Mouse (Mus musculus) lung, postnatal 0 days (tissue): ENCODE data around the gene Erc1. TPM values are rescaled to one million over a fixed set of nuclear protein-coding genes. Genes with fewer than 3 reads are reported as not detected.
A peak's percentile ranks its signal among the peaks of the same experiment; 100 is the strongest.

Source experiments
- ATAC-seq: fragments of 200-750 bp; cut with Nextera tagmentation; 2 replicates; pipeline ENCODE4 v1.8.0; 2017; ENCODE audit warnings: moderate library complexity
- DNase-seq: peaks from one replicate; pipeline ENCODE4 v3.0.0-alpha.2; 2016; ENCODE audit warnings: low spot score
- H3K27ac ChIP-seq: fragments of 300-500 bp; sonication (generic); 2 replicates; pipeline ENCODE4 v1.5.1; 2014; ENCODE audit warnings: antibody characterized with exemption, mild to moderate bottlenecking, low read length, mixed read lengths
- H3K27me3 ChIP-seq: fragments of 300-500 bp; sonication (generic); replicated peaks from 2 replicates; pipeline ENCODE4 v1.6.1; 2014; ENCODE audit warnings: low read length, mixed read lengths; ENCODE audit not compliant: insufficient read depth
- H3K36me3 ChIP-seq: fragments of 300-500 bp; sonication (generic); 2 replicates; pipeline ENCODE4 v1.6.1; 2014; ENCODE audit warnings: low read length, mixed read lengths; ENCODE audit not compliant: insufficient read depth
- H3K4me1 ChIP-seq: fragments of 300-500 bp; sonication (generic); 2 replicates; pipeline ENCODE4 v1.6.1; 2014; ENCODE audit warnings: antibody characterized with exemption, low read depth, low read length, mixed read lengths; ENCODE audit not compliant: insufficient read depth
- H3K4me2 ChIP-seq: fragments of 300-500 bp; sonication (generic); replicated peaks from 2 replicates; pipeline ENCODE4 v1.6.1; 2014; ENCODE audit warnings: low read depth, mild to moderate bottlenecking, low read length, moderate library complexity, mixed read lengths
- H3K4me3 ChIP-seq: fragments of 300-500 bp; sonication (generic); 2 replicates; pipeline ENCODE4 v1.5.1; 2014; ENCODE audit warnings: low read depth, low read length
- H3K9ac ChIP-seq: fragments of 300-500 bp; sonication (generic); replicated peaks from 2 replicates; pipeline ENCODE4 v1.6.1; 2014; ENCODE audit warnings: low read depth, mild to moderate bottlenecking
- H3K9me3 ChIP-seq: fragments of 300-500 bp; sonication (generic); 2 replicates; pipeline ENCODE4 v1.6.1; 2016; ENCODE audit warnings: low read length, mixed read lengths
- CTCF ChIP-seq: IDR thresholded peaks from 2 replicates; pipeline ENCODE4 v1.5.1; 2016; ENCODE audit warnings: antibody characterized with exemption, mild to moderate bottlenecking
- EP300 ChIP-seq: IDR thresholded peaks from 2 replicates; pipeline ENCODE4 v1.6.1; 2016; ENCODE audit warnings: antibody characterized with exemption, mild to moderate bottlenecking, control low read depth
- WGBS: fragments of 180-500 bp; shearing (Covaris S2); extraction: QIAGEN DNeasy Blood & Tissue Kit; methylation state at CpG from one replicate; pipeline ENCODE4 v1.1.7; 2014; 5-methylcytosine and 5-hydroxymethylcytosine counted together
- polyA plus RNA-seq: library from polyadenylated mRNA; unstranded; fragments of >200 nt; fragmentation: Nextera tagmentation; extraction: Ambion mirVana; gene quantifications from 2 replicates; pipeline ENCODE4 v1.2.1, GENCODE M21; 2015

The Erc1 gene
- polyA plus RNA-seq, 1 experiment from 2014 or later, result 9.9 TPM

- Histone ChIP-seq H3K4me3 (no peak overlapping the region), H3K36me3 (no peaks in the 10 kb centered on the region), H3K27ac (no peak overlapping the region), H3K9ac (no peak overlapping the region), H3K9me3 (no peaks in the 10 kb centered on the region), H3K4me1 (no peaks in the 10 kb centered on the region), H3K27me3 (no peaks in the 10 kb centered on the region), H3K4me2 (no peak overlapping the region)
- 90% methylated on average over 4 of the region's 4 CpGs for WGBS
- no peak for DNase-seq
- TF ChIP-seq EP300 (no peak), CTCF (no peak)
- ATAC-seq, result no peak
Measured at GRCm38 (mm10) chr6:119855471-119855870, 7.5 kb upstream of the Erc1 start.

GRCm38 (mm10) chr6:119854156-119854555, 6.2 kb upstream of the Erc1 start:
- TF ChIP-seq EP300, result no peak
- TF ChIP-seq CTCF, result no peak
- Histone ChIP-seq H3K9me3 (no peaks in the 10 kb centered on the region), H3K4me2 (no peak overlapping the region), H3K4me1 (no peaks in the 10 kb centered on the region), H3K27me3 (no peaks in the 10 kb centered on the region), H3K36me3 (no peaks in the 10 kb centered on the region), H3K9ac (no peak overlapping the region), H3K4me3 (no peak overlapping the region), H3K27ac (no peak overlapping the region)
- DNase-seq, result no peak
- WGBS, result 26% methylated on average over 2 of the region's 2 CpGs
- no peak for ATAC-seq

- Histone ChIP-seq H3K4me2 (no peak overlapping the region), H3K27ac (no peak overlapping the region), H3K27me3 (no peaks in the 10 kb centered on the region), H3K4me3 (no peak overlapping the region), H3K4me1 (no peaks in the 10 kb centered on the region; the same call in 1 of the 2 replicates), H3K36me3 (no peaks in the 10 kb centered on the region), H3K9me3 (no peaks in the 10 kb centered on the region), H3K9ac (no peak overlapping the region)
- no peak for TF ChIP-seq EP300
- TF ChIP-seq CTCF, result no peak
- ATAC-seq (no peak), DNase-seq (no peak)
- 85% methylated on average over 3 of the region's 3 CpGs for WGBS
Measured at GRCm38 (mm10) chr6:119849858-119850257, 1.9 kb upstream of the Erc1 start.

- Histone ChIP-seq H3K27ac (no peak overlapping the region), H3K4me1 (no peaks in the 10 kb centered on the region; the same call in 1 of the 2 replicates), H3K27me3 (no peaks in the 10 kb centered on the region), H3K9me3 (no peaks in the 10 kb centered on the region), H3K9ac (no peak overlapping the region), H3K4me2 (peak overlapping the region; percentile 86; the same call in 1 of the 2 replicates), H3K36me3 (no peaks in the 10 kb centered on the region), H3K4me3 (no peak overlapping the region)
- 74% methylated on average over 3 of the region's 3 CpGs for WGBS
- ATAC-seq (no peak), DNase-seq (no peak)
- TF ChIP-seq CTCF, result no peak
- TF ChIP-seq EP300, result no peak
Measured at GRCm38 (mm10) chr6:119849348-119849709, 1.4 kb upstream of the Erc1 start.

GRCm38 (mm10) chr6:119848696-119849347, 855 bp upstream of the Erc1 start:
- DNase-seq (no peak), ATAC-seq (peak; percentile 3; the same call in 1 of the 2 replicates)
- H3K4me3 ChIP-seq, result peak overlapping the region; percentile 80
- WGBS, result 15% methylated on average over 13 of the region's 13 CpGs
- TF ChIP-seq CTCF (no peak), EP300 (no peak)
- H3K4me2 ChIP-seq, result peak overlapping the region; percentile 86
- H3K4me1 ChIP-seq, result no peaks in the 10 kb centered on the region; the same call in 1 of the 2 replicates
- H3K9me3 ChIP-seq, result no peaks in the 10 kb centered on the region
- H3K27me3 ChIP-seq, result no peaks in the 10 kb centered on the region
- no peaks in the 10 kb centered on the region for H3K36me3 ChIP-seq
- H3K9ac ChIP-seq, result peak overlapping the region; percentile 73
- H3K27ac ChIP-seq, result peak overlapping the region; percentile 93

- ATAC-seq, result no peak
- WGBS, result 2% methylated on average over 25 of the region's 40 CpGs
- peak overlapping the region; percentile 93 for H3K27ac ChIP-seq
Measured at GRCm38 (mm10) chr6:119847518-119848033, 391 bp downstream of the Erc1 start.

More at GRCm38 (mm10) chr6:119847518-119848033, 391 bp downstream of the Erc1 start:
- peak overlapping the region; percentile 86 for H3K4me2 ChIP-seq
- no peaks in the 10 kb centered on the region for H3K36me3 ChIP-seq
- TF ChIP-seq CTCF (no peak), EP300 (no peak)
- peak overlapping the region; percentile 80 for H3K4me3 ChIP-seq
- H3K4me1 ChIP-seq, result no peaks in the 10 kb centered on the region; the same call in 1 of the 2 replicates
- H3K27me3 ChIP-seq, result no peaks in the 10 kb centered on the region
- peak overlapping the region; percentile 73 for H3K9ac ChIP-seq
- DNase-seq, result peak; percentile 9
- no peaks in the 10 kb centered on the region for H3K9me3 ChIP-seq
